Mouse (Mus musculus) gastrocnemius, postnatal 4 days (tissue): Measurements from ENCODE around the gene Lpp. TPM values are rescaled to one million over a fixed set of nuclear protein-coding genes. Genes with fewer than 3 reads are reported as not detected.

Experiments used
- DNase-seq, 2 experiments: peaks; one replicate each; pipeline ENCODE4 v3.0.0; 2021 to 2022; ENCODE audit warnings: low spot score in 2 of 2, mixed read lengths in 2 of 2
- total RNA-seq, 2 experiments: library from RNA; stranded (reverse); gene quantifications; 2 replicates each; pipeline ENCODE4 v1.2.3; 2021

Lpp gene
- total RNA-seq, 2 experiments from 2014 or later = 46.7 to 52.2 TPM

GRCm38 (mm10) chr16:24536261-24536660, 143.0 kb downstream of the Lpp start:
- DNase-seq = no peak

GRCm38 (mm10) chr16:24539003-24539402, 145.7 kb downstream of the Lpp start:
- DNase-seq = no peak

- DNase-seq = no peak
Observed at GRCm38 (mm10) chr16:24542864-24543263, 149.6 kb downstream of the Lpp start.

- no peak for DNase-seq
Observed at GRCm38 (mm10) chr16:24545366-24545765, 152.1 kb downstream of the Lpp start.

GRCm38 (mm10) chr16:24558458-24558857, 165.2 kb downstream of the Lpp start:
- DNase-seq = no peak

- no peak for DNase-seq
Observed at GRCm38 (mm10) chr16:24559811-24560210, 166.5 kb downstream of the Lpp start.

- DNase-seq = no peak
Observed at GRCm38 (mm10) chr16:24560998-24561397, 167.7 kb downstream of the Lpp start.

GRCm38 (mm10) chr16:24561602-24562001, 168.3 kb downstream of the Lpp start:
- DNase-seq = no peak

GRCm38 (mm10) chr16:24565311-24565710, 172.0 kb downstream of the Lpp start:
- no peak for DNase-seq

GRCm38 (mm10) chr16:24566277-24566676, 173.0 kb downstream of the Lpp start:
- DNase-seq = peak in 1 of 2 experiments; percentile 25

GRCm38 (mm10) chr16:24567562-24567961, 174.3 kb downstream of the Lpp start:
- no peak for DNase-seq

GRCm38 (mm10) chr16:24568061-24568460, 174.8 kb downstream of the Lpp start:
- no peak for DNase-seq

- DNase-seq = no peak
Observed at GRCm38 (mm10) chr16:24569681-24570080, 176.4 kb downstream of the Lpp start.

- DNase-seq = no peak
Observed at GRCm38 (mm10) chr16:24576999-24577398, 183.7 kb downstream of the Lpp start.

- DNase-seq = no peak
Observed at GRCm38 (mm10) chr16:24577798-24578197, 184.5 kb downstream of the Lpp start.

- no peak for DNase-seq
Observed at GRCm38 (mm10) chr16:24582847-24583246, 189.5 kb downstream of the Lpp start.

GRCm38 (mm10) chr16:24593535-24593934, 200.2 kb downstream of the Lpp start:
- no peak for DNase-seq

- no peak for DNase-seq
Observed at GRCm38 (mm10) chr16:24594508-24594907, 201.2 kb downstream of the Lpp start.

- no peak for DNase-seq
Observed at GRCm38 (mm10) chr16:24595493-24595892, 202.2 kb downstream of the Lpp start.

- DNase-seq = no peak
Observed at GRCm38 (mm10) chr16:24598567-24598966, 205.3 kb downstream of the Lpp start.

- DNase-seq = no peak
Observed at GRCm38 (mm10) chr16:24599766-24600165, 206.5 kb downstream of the Lpp start.

GRCm38 (mm10) chr16:24600260-24600948, 207.1 kb downstream of the Lpp start:
- DNase-seq = no peak

- DNase-seq = no peak
Observed at GRCm38 (mm10) chr16:24603342-24603741, 210.0 kb downstream of the Lpp start.
